Mouse (Mus musculus): ENCODE measurements at regions not wholly inside any gene's neighbourhood (a gene's known extent, or its start where the extent isn't known, plus 50 kb on each side); places are given as distances from the start of the nearest gene placed in this dataset.

GRCm38 (mm10) chr2:11853210-11853973, 75.7 kb downstream of the Ankrd16 start:
- no peak for DNase-seq (ENCODE audit: low spot score)

- no peak for DNase-seq (ENCODE audit: low spot score)
Measured at GRCm38 (mm10) chr2:11869983-11870382, 92.3 kb downstream of the Ankrd16 start.

- DNase-seq (ENCODE audit: low spot score) = no peak
Measured at GRCm38 (mm10) chr2:11880005-11880404, 102.3 kb downstream of the Ankrd16 start.

DNA sequence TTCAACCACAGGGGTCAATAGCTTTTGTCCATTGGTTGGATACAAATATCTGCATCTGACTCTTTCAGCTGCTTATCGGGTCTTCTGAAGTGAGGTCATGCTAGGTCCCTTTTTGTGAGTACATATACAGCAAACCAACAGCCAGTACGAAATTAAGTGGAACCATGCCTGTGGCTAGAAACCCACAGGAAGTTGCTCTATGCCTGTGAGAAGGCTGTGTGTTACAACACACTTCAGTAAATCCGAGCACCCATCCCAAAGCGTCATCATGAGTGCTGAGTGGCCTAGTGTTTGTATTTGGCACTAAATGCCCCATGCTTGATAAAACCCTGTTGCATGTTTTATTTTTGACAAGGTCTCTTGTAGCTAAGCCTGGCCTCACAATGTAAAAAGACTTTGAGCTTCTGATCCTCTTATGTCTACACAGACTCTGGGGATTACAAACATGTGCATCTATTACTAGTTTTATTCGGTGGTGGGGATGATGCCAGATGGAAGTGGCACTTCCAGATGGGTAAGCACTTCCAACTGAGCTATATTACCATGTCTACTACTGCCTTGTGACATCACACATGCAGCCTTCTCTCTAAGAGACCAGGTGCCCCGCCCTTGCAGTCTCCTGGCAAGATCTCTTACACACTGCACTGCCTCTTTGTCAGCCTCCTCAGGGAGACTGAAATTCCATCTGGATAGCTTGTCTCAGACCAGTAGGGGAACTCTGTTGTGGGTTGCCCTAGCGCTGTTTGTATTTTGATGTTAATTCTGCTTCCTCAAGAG, 117.3 kb downstream of the Ankrd16 start:
- DNase-seq (ENCODE audit: low spot score) = no peak

DNA sequence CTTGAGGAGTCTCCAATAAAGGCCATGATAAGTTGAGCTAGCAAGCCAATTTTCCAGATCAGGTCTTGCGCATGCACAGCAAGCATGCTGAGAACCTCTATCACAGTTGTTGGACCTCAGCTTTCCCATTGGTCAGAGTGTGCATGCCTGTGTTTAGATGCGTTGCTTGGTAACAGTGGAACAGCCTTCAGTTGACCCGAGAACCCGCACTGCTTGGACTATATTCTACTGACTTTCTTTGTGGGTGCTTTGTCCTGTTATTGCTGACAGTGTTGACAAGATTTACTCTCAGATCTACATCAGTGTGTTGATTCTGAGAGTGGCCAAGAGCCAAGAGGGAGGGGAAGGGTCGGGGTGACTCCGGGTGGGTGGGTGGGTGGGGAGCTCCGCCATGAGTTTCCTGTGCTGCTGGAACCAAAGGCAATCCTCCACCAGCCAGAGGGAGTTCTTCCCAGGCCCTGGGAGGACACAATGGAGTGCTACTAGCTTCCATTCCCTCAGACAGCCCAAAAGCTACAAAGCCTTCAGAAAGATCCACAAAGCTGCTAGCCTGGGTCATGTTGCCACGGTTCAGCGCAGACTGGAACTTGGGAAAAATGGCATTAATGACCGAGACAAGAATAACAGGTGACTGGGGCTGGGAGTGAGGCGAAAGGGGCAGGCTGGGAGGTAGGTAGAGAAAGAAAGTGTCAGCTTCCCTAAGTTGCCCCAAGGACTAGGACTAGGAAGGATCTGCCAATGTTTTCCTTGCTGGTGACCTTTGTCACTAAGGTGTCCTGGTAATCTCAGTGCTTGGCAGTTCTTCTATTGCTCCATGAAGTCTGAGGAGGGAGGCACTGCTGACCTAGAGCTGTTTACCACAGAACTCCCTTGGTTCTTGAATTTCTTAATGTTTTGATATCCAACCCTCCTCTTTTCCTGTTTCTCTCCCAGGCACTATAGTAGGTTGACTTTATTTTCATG, 122.3 kb downstream of the Ankrd16 start:
- DNase-seq (ENCODE audit: low spot score) = no peak

- DNase-seq (ENCODE audit: low spot score) = no peak
Measured at GRCm38 (mm10) chr2:11914782-11915181, 137.1 kb downstream of the Ankrd16 start.

- DNase-seq (ENCODE audit: low spot score) = no peak
Measured at GRCm38 (mm10) chr2:11917373-11917772, 139.7 kb downstream of the Ankrd16 start.

DNA sequence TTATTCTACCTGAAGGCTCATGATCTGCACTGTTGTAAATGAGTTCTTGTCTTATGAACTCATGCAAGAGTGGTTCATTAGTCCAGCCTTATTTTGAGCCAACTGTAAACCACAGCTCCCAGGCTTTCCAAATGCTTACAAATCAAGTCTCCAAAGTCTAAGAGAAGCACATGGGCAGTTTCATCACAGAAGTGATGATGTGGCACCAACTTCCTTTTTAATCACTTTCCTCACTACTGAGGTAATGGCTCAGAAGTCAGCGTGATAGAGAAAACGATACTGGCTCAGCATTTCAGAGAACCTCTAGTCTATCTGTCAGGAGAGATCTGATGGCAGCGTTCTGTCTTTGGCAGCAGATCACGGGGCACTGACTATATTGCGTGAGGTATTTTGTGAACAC, 140.4 kb downstream of the Ankrd16 start:
- no peak for DNase-seq (ENCODE audit: low spot score)

DNA sequence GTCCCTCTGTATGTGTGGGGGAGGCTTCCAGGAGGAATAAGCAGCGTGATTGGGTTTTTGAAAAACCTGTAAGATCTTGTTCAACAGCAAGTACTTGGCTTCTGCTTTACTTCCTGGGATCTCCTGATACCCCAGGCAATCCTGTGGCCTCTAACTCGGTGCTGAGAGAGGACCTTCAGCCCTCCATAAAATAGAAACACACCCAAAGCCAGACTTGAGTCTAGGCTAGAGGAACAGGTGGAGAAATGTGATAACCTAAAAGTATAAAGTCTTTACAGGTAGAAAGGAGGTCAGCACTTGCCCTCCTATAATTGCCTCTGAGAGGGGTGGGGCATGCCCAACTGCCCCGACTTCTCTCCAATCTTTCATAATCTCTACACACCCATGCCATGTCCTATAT, 183.1 kb downstream of the Ankrd16 start:
- DNase-seq (ENCODE audit: low spot score) = no peak

DNA sequence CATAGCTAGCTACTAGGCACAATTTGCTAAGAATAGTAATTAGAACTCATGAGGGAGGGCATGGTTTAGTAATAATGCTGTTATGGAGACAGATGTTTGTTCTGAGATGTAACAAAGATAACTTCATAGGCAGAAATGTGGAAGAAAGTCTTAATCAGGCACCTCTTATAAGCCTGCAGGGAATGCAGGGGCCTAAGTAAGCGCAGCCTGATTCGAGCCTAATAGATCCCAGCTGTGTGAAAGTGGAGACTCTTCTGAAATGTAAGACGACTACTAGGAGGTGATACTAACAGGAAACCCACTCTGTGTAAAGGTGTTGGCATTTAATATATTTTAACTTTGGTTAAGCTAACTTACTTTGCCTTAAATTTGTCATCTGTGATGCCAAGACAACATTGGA, 187.7 kb downstream of the Ankrd16 start:
- no peak for DNase-seq (ENCODE audit: low spot score)

DNA sequence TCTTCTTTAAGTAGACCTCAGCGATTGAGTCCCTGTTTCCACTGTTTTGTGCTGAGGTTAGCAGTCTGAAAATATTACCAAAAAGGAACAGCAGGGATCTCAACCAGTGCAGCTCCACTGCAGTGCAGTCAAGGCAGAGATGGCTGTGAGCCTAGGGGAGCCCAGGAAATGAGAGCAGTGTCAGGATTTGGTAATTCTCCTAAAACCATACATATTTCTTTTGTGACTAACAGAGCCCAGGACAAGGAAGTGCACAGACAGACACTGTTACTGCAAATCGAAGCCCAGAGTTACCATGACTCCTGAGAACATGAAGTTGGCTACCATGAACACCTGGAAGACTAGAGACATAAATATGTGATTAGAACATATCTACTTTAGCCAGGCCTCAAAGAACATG, 189.3 kb downstream of the Ankrd16 start:
- no peak for DNase-seq (ENCODE audit: low spot score)

DNA sequence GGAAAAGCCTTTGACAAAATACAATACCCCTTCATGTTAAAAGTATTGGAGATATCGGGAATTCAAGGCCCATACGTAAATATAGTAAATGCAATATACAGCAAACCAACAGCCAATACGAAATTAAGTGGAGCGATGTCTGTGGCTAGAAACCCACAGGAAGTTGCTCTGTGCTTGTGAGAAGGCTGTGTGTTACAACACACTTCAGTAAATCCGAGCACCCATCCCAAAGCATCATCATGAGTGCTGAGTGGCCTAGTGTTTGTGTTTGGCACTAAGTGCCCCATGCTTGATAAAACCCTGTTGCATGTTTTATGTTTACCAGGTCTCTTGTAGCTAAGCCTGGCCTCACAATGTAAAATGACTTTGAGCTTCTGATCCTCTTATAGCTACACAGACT, 194.3 kb downstream of the Ankrd16 start:
- DNase-seq (ENCODE audit: low spot score) = no peak

- DNase-seq (ENCODE audit: low spot score) = no peak
Measured at GRCm38 (mm10) chr2:12001938-12002899, 224.5 kb downstream of the Ankrd16 start.

DNA sequence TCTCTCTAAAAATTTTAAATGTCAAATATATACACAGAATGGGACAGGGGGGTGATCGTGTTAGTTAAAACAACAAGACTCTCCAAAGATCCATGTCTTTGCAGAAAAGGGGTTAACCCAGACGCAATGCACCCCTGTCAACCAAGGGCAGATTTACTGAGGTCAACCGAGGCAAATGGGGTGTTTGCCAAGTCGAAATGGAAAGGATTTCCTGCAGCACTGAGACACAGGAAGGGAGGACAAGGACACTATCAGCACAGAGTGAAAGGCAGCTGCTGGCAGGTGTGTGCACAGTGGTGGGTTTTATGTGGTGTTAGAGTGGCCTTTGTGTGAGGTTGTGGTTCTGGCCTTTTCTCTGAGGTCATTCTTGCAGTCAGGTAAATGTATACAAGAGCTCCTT, 226.7 kb downstream of the Ankrd16 start:
- DNase-seq (ENCODE audit: low spot score) = no peak

- DNase-seq (ENCODE audit: low spot score) = no peak
Measured at GRCm38 (mm10) chr2:12007201-12007600, 229.5 kb downstream of the Ankrd16 start.

DNA sequence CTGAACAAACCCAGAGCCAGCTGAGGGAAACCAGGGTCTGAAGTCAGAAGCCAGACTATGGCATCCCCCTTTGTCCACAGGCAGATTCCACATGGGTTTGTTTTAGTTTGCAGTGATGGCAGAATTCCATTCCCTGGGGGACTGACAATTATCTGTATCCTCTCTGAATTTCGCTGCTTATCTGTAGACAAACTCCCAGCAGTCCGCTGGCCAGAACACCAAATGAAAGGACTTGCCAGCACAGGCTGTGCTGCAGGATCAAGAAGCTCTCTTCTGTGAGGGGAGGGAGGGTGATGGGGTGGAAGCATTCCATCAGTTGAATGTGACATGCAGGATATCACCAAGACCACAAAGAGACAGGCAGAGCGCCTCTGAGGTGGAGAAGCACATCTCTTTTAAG, 233.8 kb downstream of the Ankrd16 start:
- DNase-seq (ENCODE audit: low spot score) = no peak

- no peak for DNase-seq (ENCODE audit: low spot score)
Measured at GRCm38 (mm10) chr2:12019607-12020006, 241.9 kb downstream of the Ankrd16 start.

- DNase-seq (ENCODE audit: low spot score) = no peak
Measured at GRCm38 (mm10) chr2:12023402-12024111, 245.9 kb downstream of the Ankrd16 start.

- DNase-seq (ENCODE audit: low spot score) = no peak
Measured at GRCm38 (mm10) chr2:12026220-12026619, 248.5 kb downstream of the Ankrd16 start.

DNA sequence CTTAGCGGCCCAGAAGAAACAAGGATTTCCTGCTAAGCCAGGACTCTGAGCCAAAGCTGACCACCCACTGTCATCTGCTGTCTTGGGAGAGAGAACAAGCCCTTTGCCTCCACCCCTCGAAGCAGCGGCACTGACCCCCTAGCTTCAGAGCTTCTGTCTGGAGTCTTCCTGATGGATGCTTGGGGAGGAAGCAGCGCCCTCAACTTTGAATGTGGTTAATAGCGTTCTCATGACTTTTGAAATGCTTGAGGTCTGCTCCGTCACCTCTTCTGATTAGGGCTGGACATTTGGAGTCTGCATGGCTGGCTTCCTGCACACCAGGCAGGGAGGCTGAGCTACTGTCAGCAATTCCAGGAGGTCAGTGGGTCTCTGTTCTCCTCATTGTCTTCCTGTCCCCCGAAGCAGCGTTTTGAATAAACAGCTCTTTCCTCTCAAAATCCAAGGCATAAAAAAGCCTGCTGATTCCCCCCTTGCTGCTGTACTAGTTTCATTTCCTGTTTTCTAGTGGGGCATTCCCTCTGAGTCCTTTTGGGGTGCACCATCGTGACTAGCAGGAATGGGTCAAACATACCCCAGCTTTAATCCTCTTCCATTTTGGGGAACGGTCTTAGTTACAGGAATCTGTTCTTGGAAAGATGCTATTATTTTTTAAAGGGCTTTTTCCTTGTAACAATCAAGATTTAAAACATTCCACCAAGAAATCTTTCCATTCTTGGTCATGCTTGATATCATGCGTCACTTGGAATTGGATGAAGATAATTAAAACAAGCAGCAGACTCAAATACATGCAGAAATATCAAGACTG, 256.0 kb downstream of the Ankrd16 start:
- no peak for DNase-seq (ENCODE audit: low spot score)

Data from left cerebral cortex, adult 11 months (tissue).